Mouse (Mus musculus) ES-E14 (cell line): Measurements from ENCODE around the gene Grin2b.

Source experiments
- CHD2 ChIP-seq: IDR thresholded peaks from 2 replicates; pipeline ENCODE4 v1.6.1; 2014; ENCODE audit warnings: mild to moderate bottlenecking, low read depth, low read length, inconsistent platforms
- HCFC1 ChIP-seq: IDR thresholded peaks from 2 replicates; pipeline ENCODE4 v1.6.1; 2012; ENCODE audit warnings: low read length, inconsistent platforms, borderline replicate concordance; ENCODE audit not compliant: insufficient read depth
- MAFK ChIP-seq: IDR thresholded peaks from 2 replicates; pipeline ENCODE4 v1.6.1; 2014; ENCODE audit warnings: mild to moderate bottlenecking, low read depth, low read length, inconsistent platforms; ENCODE audit not compliant: insufficient read depth
- ZC3H11A ChIP-seq: IDR thresholded peaks from 2 replicates; pipeline ENCODE4 v1.6.1; 2012; ENCODE audit warnings: low read depth, mild to moderate bottlenecking, inconsistent platforms, low read length, borderline replicate concordance
- ZNF384 ChIP-seq: IDR thresholded peaks from 2 replicates; pipeline ENCODE4 v1.6.1; 2012; ENCODE audit warnings: low read depth, low read length, inconsistent platforms

- TF ChIP-seq CHD2, result no peak
- TF ChIP-seq ZNF384, result no peak
- no peak for TF ChIP-seq HCFC1
- TF ChIP-seq ZC3H11A, result no peak
- TF ChIP-seq MAFK, result no peak
Measured at GRCm38 (mm10) chr6:135829458-135829857, 343.9 kb downstream of the Grin2b start.
